Mouse (Mus musculus) fibroblast of lung, adult 2 months (primary cell): ENCODE results near the gene Gm17606.
"Not testable (repeated sequence)": the region's sequence is repeated elsewhere in the genome, so short reads cannot be mapped to it uniquely, and the experiment has no call there.

Source experiments
- DNase-seq: peaks from one replicate; pipeline ENCODE4 v3.0.0-alpha.2; 2011; ENCODE audit warnings: low read depth

Gene Gm17606

GRCm38 (mm10) chr14:54640946-54641304, at the start of gene Gm17606:
TSS of gene Gm17606 (plus strand) at chr14:54640952.
- DNase-seq: no peak

DNA sequence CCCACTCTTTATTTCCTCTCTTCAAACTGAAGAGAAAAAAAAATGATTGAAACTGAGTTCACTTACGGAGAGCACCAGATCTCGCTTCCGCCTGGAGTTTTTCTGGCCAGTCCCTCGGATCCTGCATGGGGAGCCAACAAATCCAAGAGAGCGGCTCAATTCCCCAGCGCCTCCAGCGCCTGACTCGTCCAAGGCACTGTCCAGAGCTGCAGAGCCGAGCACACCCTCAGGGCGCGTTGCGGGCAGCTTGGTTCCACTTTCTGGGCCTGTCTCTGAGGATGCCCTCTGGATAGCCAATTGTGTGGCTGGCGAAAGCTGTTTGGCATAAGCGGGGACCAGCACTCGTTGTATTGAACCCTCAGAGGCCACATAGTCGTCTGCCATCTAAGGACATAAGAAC, 49.7 kb upstream of the Gm17606 start:
- no peak for DNase-seq

DNA sequence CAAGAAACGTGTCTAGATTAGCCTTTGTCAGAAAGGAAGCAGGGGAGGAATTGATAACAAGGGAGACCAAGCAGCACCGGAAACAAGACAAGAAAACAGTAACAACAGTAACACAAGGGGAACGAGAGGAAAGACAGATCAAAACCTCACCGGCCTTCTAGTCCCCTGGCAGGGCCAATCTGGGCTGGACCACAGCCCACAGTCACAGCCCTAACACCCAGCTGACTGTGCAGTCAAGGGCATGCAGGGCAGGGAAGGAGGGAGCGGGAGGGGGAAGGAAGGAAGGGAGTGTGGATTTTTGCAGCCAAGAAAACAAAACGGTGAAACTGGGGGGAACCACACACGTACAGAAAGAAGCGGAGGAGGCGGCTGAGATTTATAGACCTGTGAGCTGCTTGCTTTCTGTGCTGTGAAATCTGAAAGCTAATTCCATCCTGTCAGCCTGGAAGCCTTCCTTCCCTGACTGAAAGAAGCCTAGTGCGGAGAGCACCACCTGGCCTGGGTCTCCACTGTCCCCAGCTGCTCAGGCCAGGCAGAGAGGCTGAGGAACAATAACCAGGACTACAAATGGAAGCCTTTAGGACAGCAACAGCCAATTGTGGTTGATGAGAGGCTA, 48.3 kb upstream of the Gm17606 start:
- DNase-seq: no peak

DNA sequence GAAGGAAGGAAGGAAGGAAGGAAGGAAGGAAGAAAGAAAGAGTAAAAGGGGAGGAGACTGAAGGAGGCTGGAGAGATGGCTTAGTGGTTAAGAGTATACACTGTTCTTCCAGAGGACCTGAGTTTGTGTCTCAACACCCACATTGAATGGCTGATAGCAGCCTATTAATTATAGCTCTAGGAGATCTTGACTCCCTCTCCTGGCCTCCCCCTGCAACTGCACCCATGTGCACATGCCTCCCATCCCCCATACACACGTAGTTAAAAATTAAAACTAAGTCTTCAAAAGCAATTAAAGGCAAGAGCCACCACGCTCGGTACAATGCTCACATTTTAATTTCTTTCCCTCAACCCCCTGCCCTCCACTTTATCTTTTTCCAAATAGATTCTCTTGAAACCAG, 46.7 kb upstream of the Gm17606 start:
- DNase-seq: no peak

GRCm38 (mm10) chr14:54594631-54595414, 45.9 kb upstream of the Gm17606 start:
- no peak for DNase-seq

- DNase-seq: no peak
These were observed 43.7 kb upstream of the Gm17606 start for GRCm38 (mm10) chr14:54597084-54597483.

DNA sequence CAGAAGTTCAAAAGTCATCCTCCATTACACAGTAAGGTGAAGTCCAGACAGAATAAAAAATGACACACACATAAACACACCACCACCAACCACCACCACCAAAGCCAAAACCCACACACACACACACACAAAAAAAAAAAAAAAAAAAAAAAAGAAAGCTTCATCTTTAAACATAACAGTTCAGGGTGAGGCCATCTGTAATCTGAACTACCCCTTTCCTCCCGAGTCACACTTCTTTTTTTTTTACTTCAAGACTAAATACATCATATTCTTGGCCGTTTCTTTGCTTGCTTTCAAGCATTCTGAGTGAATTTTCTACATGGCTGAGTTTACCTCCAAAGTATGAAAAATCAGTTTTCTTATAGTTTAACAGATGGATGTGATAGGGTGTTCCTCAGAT, 39.2 kb upstream of the Gm17606 start:
- no peak for DNase-seq

GRCm38 (mm10) chr14:54602613-54603012, 38.1 kb upstream of the Gm17606 start:
- no peak for DNase-seq

- peak; percentile 87 for DNase-seq
These were observed 37.6 kb upstream of the Gm17606 start for GRCm38 (mm10) chr14:54603038-54603654.

- DNase-seq: no peak
These were observed 37.1 kb upstream of the Gm17606 start for GRCm38 (mm10) chr14:54603686-54604085.

DNA sequence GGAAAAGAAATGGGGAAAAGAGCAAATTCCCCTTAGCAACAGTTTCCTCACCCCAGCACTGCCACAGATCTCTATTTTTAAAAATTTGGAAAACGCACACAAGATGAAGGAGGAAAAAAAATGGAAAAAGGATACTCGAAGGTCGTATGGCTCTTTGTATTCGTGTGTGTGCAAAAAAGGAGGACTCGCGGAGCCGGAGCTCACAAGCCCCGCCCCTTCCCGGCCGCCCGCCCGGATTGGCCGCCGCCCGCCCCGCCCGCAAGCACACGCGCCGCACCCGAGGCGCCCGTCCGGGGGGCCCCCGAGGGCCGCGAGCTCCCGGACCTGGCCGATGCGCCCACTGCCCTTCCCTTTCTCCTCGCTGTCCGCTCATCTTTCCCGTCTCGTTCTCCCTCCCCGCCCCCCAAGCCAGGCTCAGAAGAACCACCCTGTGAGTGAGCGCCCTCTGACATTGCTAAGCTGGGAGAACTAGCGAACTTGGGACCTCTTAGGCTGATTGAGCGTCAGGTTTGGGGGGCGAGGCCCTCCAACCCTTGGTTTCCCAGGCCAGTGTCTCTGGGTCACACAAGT, 34.9 kb upstream of the Gm17606 start, which contains the start of gene 4931414P19Rik:
4931414P19Rik (minus strand) TSS at position 242 of the 570 bp plus-strand sequence.
- DNase-seq: no peak

- DNase-seq: no peak
These were observed 33.5 kb upstream of the Gm17606 start for GRCm38 (mm10) chr14:54607226-54607625.

DNA sequence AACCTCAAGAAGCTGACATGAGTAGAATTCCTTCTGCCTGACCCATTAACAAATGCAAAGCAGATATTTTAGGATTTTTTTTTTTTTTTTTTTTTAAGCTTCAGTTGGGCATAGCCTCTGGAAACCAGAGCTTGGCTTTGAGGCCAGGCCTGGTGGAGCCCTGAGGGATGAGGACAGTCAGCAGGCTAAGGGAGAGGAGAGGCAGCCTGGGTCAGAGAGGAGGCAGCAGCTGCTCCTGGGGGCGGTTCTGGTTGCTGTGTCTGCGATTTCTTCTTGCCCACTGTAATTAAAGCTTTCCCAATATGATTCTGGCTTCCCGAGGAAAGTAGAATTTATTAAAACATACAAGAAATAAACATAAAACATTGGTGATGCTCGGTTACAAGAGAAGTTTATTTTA, 31.5 kb upstream of the Gm17606 start:
- DNase-seq: no peak

DNA sequence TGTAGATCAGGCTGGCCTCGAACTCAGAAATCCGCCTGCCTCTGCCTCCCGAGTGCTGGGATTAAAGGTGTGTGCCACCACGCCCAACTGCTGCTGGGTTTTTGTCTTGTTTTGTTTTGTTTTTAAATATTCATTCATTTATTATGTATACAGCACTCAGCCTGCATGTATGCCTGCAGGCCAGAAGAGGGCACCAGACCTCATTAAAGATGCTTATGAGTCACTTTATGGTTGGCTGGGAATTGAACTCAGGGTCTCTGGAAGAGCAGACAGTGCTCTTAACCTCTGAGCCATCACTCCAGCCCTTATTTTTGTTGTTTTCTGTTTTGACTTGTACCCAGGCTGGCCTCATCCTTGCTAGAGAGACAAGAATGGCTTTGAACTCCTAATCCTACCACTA, 30.8 kb upstream of the Gm17606 start:
- no peak for DNase-seq

DNA sequence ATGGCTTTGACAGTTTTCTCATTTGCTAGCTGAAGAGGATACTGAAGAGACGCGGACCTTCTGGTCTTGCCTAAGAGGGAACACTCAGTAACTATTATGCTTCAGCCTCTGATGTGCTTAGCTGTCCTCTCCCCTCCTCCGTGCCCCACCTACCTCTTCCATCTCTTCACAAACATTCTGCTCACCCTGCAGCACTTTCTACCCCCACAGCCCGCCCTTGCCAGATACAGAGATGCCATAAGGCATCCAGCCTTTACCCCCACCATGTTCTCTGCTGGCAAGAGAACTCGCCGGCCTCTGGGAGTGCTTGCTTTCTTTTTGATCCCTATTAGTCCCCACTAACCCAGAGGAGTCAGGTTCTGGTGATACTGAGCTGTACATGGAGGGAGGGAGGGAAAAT, 30.1 kb upstream of the Gm17606 start:
- no peak for DNase-seq

DNA sequence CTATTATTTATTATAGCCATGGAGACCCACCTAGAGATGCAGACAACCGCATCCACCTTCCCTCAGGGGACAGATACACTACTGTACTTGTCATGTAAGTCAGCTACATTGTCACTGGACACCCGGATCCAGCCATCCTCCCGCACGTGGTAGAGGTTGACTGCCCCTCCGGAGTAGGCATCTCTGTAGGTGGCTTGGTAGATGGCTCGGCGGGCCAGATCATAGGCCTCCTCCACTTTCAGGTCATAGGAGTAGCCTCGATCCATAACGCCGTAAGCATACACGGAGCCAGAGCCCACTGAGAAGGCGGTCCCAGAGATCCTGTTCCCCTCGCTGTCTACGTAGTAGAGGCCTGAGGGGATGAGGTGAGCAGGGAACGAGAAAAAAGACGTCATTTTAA, 26.6 kb upstream of the Gm17606 start:
- DNase-seq: not testable (repeated sequence)

GRCm38 (mm10) chr14:54616226-54616825, 24.4 kb upstream of the Gm17606 start:
- DNase-seq: no peak

DNA sequence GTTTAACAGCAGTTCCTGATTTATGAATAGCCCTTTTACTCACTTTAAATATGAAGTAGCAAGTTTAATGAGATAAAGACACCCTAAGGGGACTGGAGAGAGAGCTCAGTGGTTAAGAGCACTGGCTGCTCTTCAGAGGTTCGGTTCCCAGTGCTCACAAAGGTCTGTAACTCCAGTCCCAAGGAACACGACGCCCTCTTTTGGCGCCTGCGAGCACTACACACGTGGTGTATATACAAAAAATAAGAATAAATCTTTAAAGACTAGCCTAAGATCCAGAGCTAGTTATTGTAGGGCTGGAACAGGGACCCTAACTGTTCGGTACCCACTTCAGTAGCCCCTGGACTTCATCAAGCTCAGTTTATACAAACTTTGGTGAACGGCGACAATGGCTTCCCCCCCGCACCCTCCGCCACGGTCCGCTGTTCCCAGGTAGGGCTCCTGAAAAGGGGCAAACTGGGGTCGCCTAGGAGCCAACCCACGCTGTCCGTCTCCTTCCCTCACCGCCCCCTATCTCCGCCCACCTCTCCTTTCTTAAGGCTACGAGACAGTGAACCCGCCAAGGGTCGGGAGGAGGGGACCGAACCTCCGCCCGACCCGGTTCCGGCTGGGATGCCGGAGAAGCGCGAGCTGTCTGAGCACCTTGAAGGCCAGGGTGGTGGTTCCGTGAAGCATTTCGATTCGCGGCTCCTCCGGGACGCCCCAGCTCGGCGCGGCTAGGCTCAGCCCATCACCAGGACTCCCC, 23.4 kb upstream of the Gm17606 start:
- no peak for DNase-seq

GRCm38 (mm10) chr14:54617897-54618365, 22.8 kb upstream of the Gm17606 start, which contains the start of gene Psmb5:
TSS of gene Psmb5 (minus strand) at chr14:54618022.
- DNase-seq: peak; percentile 86

DNA sequence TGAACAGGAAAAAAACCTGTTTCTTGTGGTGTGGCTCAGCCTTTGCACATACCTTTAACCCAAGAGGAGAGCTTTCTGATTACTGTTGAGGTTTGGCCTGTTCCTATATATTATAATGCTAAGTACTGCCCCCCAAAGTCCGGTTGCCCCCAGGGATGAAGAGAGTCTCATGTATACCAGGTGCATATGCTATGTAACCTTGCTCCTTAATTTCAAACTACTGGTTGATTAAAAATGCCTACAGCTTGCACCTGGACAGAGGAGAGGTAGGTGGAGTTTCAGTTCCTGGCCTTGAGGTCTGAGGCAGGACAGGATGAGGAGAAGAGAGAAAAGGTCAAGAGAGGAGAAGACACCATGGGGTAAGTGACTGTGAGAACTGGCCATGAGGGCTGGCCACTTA, 19.6 kb upstream of the Gm17606 start, which contains the start of gene Psmb11:
Psmb11 (plus strand) TSS at position 301 of the 400 bp plus-strand sequence.
- no peak for DNase-seq

DNA sequence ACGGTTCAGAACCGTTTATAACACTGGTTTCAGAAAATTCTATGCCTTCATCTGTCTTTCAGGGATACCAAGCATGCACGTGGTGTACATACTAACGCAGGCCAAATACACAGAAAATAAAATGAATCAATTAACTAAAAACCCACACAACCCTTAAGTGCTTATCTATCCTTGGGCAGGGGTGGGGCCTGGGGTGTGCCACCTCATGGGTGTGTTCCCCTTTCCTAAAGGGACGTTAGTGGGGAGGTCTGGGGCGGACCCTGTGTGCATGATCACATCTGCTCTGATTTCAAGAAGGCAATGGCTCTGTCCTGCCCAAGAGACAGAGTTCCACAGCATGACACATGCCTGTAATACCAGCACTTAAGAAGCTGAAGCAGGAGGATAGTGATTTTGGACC, 17.4 kb upstream of the Gm17606 start:
- DNase-seq: no peak
